Mouse (Mus musculus): Measurements from ENCODE around the gene Ppp2r5d.

Ppp2r5d gene

GRCm38 (mm10) chr17:46679843-46680759 lies 24.8 kb downstream of the Ppp2r5d start:
- no peak for DNase-seq

- DNase-seq, result no peak
Measured at GRCm38 (mm10) chr17:46678911-46679310, 26.0 kb downstream of the Ppp2r5d start.

- no peak for DNase-seq
Measured at GRCm38 (mm10) chr17:46678416-46678815, 26.5 kb downstream of the Ppp2r5d start, which contains the start of gene Mea1. Mea1 (plus strand) TSS chr17:46678793.

- no peak for DNase-seq
Measured at GRCm38 (mm10) chr17:46674530-46675283, 30.2 kb downstream of the Ppp2r5d start.

DNA sequence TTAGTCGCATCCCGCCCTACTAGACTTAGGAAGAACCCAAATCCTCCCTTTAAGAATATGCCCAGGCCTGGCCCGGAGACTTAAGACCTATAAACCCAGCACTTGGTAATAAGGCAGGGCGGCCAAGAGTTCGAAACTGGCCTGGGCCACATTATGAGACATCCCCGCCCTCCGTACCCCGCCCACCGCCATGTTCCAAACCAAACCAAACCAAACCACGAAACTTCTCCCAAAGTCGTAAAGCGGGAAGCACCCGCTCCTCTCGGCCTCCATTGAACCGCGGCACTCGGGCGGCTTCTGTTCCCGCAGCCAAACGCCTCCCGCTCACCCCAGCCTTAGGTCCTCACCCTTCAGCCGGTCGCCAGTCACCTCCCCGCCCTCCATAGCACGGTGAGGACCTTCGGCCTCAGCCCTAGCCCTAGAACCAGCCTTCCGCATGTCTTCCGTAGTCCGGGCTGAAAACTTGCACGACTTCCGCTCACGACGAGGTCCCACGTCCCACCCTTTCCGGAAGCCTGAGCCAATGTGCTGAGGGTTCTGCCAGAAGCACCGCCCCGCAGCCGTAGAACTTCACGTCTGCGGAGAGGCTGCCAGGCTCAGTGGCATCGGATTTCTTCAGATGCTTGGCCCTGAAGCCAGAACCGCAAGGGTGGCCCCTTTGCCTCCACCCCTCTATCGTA lies 30.9 kb downstream of the Ppp2r5d start, which contains the start of gene Rrp36:
TSS of gene Rrp36 (minus strand) at position 503 of the 680 bp plus-strand sequence.
- peak; percentile 91 for DNase-seq

DNA sequence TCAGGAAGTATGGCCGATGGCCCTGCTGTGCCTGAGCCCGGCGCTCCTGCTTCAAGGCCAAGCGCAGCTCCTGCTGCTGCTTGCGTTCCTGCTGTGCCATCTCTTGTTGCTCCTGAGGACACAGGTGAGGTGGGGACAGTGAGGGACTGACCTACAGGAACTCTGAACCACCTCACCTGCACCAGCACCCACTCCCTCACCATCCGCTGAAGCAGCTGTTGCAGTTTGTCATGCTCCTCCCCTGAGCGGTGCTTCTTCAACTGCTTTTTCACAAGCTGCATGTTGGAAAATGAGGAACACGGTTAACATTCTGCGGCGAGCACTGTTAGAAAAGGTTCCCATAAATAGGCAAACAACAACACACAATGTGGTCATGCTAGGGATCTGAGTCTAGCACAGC lies 35.0 kb downstream of the Ppp2r5d start:
- no peak for DNase-seq

GRCm38 (mm10) chr17:46667712-46668111 lies 37.2 kb downstream of the Ppp2r5d start:
- no peak for DNase-seq

GRCm38 (mm10) chr17:46662730-46663129 lies 42.2 kb downstream of the Ppp2r5d start:
- no peak for DNase-seq

DNA sequence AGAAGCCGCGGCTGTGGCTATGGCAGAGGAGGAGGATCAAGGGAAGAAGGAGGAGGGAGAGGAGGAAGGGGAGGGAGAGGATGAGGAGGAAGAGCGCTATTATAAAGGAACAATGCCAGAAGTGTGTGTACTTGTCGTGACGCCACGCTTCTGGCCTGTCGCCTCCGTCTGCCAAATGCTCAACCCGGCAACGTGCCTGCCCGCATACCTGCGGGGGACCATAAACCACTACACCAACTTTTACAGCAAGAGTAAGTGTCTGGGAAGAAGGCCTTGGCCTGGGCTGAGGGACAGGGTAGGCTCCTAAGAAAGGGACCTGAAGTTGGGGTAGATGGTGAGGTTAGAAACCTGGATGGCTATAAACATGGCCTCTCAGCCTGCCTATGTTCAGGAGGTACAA lies 42.9 kb downstream of the Ppp2r5d start:
- no peak for DNase-seq

- DNase-seq, result no peak
Measured at GRCm38 (mm10) chr17:46661351-46661750, 43.6 kb downstream of the Ppp2r5d start.

DNA sequence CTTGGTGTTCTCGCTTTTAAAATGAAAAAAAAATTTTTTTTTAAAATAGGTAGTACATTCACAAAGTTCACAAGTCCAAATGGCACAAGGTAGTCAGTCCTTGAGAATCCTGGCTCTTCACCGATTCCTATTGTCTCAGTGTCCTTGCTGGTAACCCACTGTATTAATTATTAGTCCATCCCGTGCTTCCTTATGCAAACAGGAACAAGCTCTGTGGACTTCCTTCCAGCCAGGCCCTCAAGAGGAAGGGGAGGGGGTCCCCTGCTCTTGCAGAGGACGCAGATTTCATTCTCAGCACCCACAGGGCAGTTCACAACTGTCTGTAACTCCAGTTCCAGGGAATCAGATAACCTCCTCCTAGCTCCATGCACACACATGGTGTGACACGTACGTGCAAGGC lies 48.9 kb downstream of the Ppp2r5d start:
- DNase-seq, result no peak

GRCm38 (mm10) chr17:46651755-46652547 lies 53.0 kb downstream of the Ppp2r5d start:
- DNase-seq, result no peak

DNA sequence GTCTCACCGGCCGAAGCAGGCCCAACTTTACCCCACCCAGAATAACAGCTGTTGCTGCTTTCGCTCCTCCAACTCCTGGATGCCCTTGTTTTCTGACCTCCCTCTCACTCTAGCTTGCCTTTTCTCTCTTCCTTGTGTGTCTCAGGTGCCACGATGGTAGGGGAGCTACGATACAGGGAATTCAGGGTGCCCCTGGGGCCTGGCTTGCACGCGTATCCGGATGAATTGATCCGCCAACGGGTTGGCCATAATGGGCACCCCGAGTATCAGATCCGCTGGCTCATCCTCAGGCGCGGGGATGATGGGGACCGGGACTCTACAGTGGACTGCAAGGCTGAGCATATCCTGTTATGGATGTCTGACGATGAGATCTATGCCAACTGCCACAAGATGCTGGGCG lies 53.6 kb downstream of the Ppp2r5d start:
- DNase-seq, result no peak

DNA sequence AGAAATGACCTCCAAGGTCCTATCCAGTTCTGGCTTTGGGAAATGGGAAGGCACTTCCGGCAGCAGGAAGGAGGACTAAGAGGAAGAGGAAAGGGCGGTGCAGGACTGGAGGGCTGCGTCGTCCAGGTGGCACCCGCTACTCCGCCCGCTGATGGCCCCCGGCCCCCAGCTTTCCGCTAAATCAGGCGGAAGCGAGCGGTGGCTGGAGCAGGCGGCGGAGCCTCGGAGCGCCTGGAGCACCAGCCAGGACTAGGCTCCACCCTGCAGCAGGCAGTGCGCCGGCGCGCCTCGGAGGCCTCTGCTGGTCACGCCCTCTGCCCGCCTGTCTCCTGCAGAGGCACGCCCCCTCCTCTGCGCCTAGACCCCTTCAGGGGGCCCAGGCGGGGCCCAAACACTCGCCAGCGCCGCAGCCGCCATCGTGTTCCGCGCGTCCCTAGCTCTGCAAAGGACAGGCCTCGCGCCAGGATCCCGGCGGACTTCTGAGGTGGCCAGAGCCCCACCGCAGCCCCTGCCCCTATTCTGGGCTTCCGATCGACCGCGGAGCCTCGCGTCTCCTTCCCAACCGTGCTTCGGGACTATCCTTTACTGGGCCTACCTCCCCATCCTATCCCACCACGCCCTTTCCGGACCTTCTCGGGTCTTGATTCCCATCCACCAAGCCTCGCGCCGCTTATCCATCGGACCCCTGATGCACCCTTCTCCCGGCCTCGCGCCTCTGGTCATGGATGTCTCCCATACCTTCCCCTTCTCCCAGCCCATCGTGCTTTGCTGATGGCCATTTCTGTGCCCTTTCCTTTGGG lies 54.5 kb downstream of the Ppp2r5d start, which contains the start of gene Cul7:
TSS of gene Cul7 (plus strand) at position 106 of the 800 bp plus-strand sequence.
- peak; percentile 92 for DNase-seq

DNA sequence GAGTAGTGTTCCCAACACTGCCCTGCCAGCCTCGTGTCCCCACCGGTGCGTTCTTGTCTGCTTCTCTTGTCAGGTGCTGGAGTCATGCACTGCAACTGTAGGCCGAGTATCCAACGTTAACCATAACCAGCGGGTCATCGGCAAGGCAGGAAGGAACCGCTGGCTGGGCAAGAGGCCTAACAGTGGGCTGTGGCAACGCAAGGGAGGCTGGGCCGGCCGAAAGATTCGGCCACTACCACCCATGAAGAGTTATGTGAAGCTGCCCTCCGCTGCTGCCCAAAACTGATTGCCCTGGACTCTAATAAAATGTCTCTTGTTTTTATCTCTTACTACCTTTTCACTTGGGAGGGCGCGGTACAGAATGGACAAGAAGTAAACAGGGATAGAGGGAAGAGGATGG lies 55.1 kb downstream of the Ppp2r5d start:
- no peak for DNase-seq

GRCm38 (mm10) chr17:46648436-46648835 lies 56.5 kb downstream of the Ppp2r5d start:
- DNase-seq, result no peak

- DNase-seq, result no peak
Measured at GRCm38 (mm10) chr17:46647279-46647678, 57.6 kb downstream of the Ppp2r5d start.

GRCm38 (mm10) chr17:46646322-46646662 lies 58.6 kb downstream of the Ppp2r5d start:
- DNase-seq, result no peak

GRCm38 (mm10) chr17:46645561-46646321 lies 59.2 kb downstream of the Ppp2r5d start, which contains the start of the genes Klc4 and Mrpl2:
Klc4 (minus strand) TSS chr17:46646022.
Mrpl2 (plus strand) TSS chr17:46646229.
- peak; percentile 98 for DNase-seq

DNA sequence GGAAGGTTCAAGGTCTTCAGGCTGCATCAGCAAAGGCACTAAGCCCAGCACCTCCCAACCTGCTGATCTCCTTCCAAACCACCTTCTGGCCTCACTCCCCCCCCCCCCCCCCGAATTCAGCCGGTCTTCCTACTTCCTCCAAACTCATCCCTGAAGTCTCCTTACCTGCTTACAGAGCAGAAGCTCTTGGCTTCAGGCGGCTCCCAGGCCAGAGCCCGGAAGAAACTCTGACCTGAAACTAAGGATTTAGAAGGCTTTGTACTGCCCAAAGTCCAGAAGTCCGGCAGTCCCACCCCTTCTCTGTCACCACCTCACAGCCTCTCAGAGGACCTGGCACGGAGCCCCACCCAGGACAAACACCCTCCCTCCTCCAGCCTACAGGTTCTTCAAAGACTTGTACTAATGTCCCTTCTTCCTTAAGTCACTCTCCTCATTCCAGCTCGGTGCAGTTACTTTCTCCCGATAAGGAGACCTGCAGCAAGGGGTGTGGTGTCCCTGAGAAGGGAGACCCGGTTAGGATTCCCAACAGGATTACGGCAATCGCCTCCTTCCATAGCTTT lies 59.9 kb downstream of the Ppp2r5d start:
- no peak for DNase-seq

Data from right cerebral cortex, postnatal 25 days (tissue).